Mouse (Mus musculus) forebrain, postnatal 0 days (tissue): Measurements from ENCODE around the gene Tmem135. TPM values are rescaled to one million over a fixed set of nuclear protein-coding genes. Genes with fewer than 3 reads are reported as not detected.

ENCODE experiments used
- ATAC-seq: fragments of 200-750 bp; cut with Nextera tagmentation; 2 replicates; pipeline ENCODE4 v1.8.0; 2017; ENCODE audit warnings: mild to moderate bottlenecking, moderate library complexity
- DNase-seq: peaks from one replicate; pipeline ENCODE4 v3.0.0-alpha.2; 2015
- H3K27ac ChIP-seq: fragments of 300-500 bp; sonication (generic); 2 replicates; pipeline ENCODE4 v1.5.1; 2014; ENCODE audit warnings: low read depth, mild to moderate bottlenecking, antibody characterized with exemption, low read length, moderate library complexity, mixed read lengths
- H3K27me3 ChIP-seq: fragments of 300-500 bp; sonication (generic); 2 replicates; pipeline ENCODE4 v1.6.1; 2014; ENCODE audit warnings: mild to moderate bottlenecking, low read length, mixed read lengths; ENCODE audit not compliant: insufficient read depth
- H3K36me3 ChIP-seq: fragments of 300-500 bp; sonication (generic); 2 replicates; pipeline ENCODE4 v1.6.1; 2014; ENCODE audit warnings: mild to moderate bottlenecking, moderate library complexity; ENCODE audit not compliant: insufficient read depth
- H3K4me1 ChIP-seq: fragments of 300-500 bp; sonication (generic); 2 replicates; pipeline ENCODE4 v1.6.1; 2014; ENCODE audit warnings: antibody characterized with exemption; ENCODE audit not compliant: insufficient read depth
- H3K4me2 ChIP-seq: fragments of 300-500 bp; sonication (generic); 2 replicates; pipeline ENCODE4 v1.6.1; 2014; ENCODE audit warnings: low read depth, mild to moderate bottlenecking, moderate library complexity
- H3K4me3 ChIP-seq: fragments of 300-500 bp; sonication (generic); 2 replicates; pipeline ENCODE4 v1.5.1; 2014; ENCODE audit warnings: low read depth, low read length, mixed read lengths
- H3K9ac ChIP-seq: fragments of 300-500 bp; sonication (generic); 2 replicates; pipeline ENCODE4 v1.6.1; 2014; ENCODE audit warnings: mild to moderate bottlenecking
- H3K9me3 ChIP-seq: fragments of 300-500 bp; sonication (generic); 2 replicates; pipeline ENCODE4 v1.6.1; 2016; ENCODE audit warnings: low read length
- CTCF ChIP-seq: sonication (generic); IDR thresholded peaks from 2 replicates; pipeline ENCODE4 v1.5.1; 2016; ENCODE audit warnings: antibody characterized with exemption, control low read depth, low read depth
- WGBS: fragments of 180-500 bp; shearing (Covaris S2); extraction: QIAGEN DNeasy Blood & Tissue Kit; methylation state at CpG from one replicate; pipeline ENCODE4 v1.1.7; 2014; 5-methylcytosine and 5-hydroxymethylcytosine counted together
- polyA plus RNA-seq: library from polyadenylated mRNA; unstranded; fragments of >200 nt; fragmentation: Nextera tagmentation; extraction: Ambion mirVana; gene quantifications from 2 replicates; pipeline ENCODE4 v1.2.1, GENCODE M21; 2015
- total RNA-seq: library from RNA; depleted of rRNA; stranded (reverse); fragments of >200 nt; gene quantifications from 2 replicates; pipeline ENCODE4 v1.2.3, GENCODE M21; 2014

Tmem135 gene
- total and polyA plus RNA-seq, 2 experiments from 2014 or later, result 23.2 to 27.9 TPM

DNA sequence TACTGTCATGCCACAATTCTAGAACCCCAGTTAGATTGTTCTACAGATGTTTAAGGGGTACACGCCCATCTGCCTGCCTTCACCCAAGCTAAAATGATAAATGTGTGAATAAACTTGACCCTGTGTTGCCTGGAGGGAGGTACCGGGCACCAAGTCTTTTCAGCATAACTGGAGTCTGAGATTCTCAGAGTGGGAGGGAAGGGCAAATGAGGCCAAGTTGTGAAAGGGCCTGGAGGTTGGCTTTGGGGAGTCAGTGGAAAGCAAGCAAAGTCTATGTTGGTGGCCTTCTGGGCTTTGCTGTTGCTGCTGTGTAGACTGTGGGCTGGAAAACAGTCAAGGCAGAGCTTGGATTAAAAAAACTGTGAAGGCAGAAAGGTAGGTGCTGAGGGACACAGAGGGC is 13.7 kb upstream of the Tmem135 start:
- WGBS, result 90% methylated on average over 2 of the region's 2 CpGs
- no peak overlapping the region for H3K27ac ChIP-seq
- H3K4me1 ChIP-seq, result no peaks in the 10 kb centered on the region
- H3K4me2 ChIP-seq, result no peak overlapping the region
- H3K36me3 ChIP-seq, result no peaks in the 10 kb centered on the region
- no peak for DNase-seq
- H3K4me3 ChIP-seq, result no peak overlapping the region
- ATAC-seq, result no peak
- TF ChIP-seq CTCF, result no peak
- no peaks in the 10 kb centered on the region for H3K9me3 ChIP-seq
- H3K27me3 ChIP-seq, result no peaks in the 10 kb centered on the region
- no peak overlapping the region for H3K9ac ChIP-seq

DNA sequence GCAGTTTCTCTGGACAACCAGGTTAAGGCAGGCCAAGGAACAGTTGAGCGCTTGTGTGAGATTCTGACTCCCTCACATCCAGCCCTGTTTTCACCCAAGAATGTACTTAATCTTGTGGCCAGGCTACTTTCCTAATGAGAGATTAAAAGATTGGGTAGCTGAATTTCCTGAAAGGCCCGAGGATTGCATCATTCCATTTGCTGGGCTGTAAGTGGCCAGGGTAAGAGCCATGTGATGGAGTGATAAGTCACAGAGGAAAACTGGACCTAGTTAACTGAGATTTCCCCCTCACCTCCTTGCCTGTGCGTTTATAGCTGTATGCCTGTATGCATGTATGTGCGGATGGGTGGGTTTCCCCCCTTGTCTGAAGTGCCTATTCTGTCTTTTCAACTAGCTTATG is 12.0 kb upstream of the Tmem135 start:
- Histone ChIP-seq H3K9me3 (no peaks in the 10 kb centered on the region), H3K27ac (no peak overlapping the region), H3K4me2 (no peak overlapping the region), H3K27me3 (no peaks in the 10 kb centered on the region), H3K4me3 (no peak overlapping the region), H3K9ac (no peak overlapping the region), H3K36me3 (no peaks in the 10 kb centered on the region), H3K4me1 (no peaks in the 10 kb centered on the region)
- no peak for TF ChIP-seq CTCF
- no peak for ATAC-seq
- DNase-seq, result no peak
- 76% methylated on average over 4 of the region's 4 CpGs for WGBS

DNA sequence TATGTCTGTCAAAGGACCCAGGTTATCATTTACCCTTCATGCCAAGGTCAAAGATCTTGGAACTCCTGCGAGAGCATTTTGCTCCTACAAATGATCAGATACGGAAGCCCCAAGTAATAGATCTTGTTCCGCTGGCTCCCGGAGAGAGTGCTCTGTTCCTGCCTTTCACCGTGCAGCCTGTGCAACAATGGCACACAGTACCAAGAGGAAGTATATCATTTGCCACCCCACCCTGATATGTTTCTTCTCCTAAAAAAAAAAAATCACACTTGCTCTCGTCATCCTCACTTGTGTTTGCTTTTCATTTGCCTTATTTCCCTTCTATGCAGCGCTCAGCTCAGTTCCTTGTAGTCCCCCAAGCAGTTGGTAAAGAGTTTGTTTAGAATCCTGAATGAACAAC is 8.1 kb upstream of the Tmem135 start:
- H3K4me1 ChIP-seq, result no peaks in the 10 kb centered on the region
- no peak overlapping the region for H3K9ac ChIP-seq
- H3K36me3 ChIP-seq, result no peaks in the 10 kb centered on the region
- no peak overlapping the region for H3K4me3 ChIP-seq
- ATAC-seq (no peak), DNase-seq (no peak)
- WGBS, result 88% methylated on average over 7 of the region's 7 CpGs
- no peak for TF ChIP-seq CTCF
- H3K27me3 ChIP-seq, result no peaks in the 10 kb centered on the region
- H3K27ac ChIP-seq, result no peak overlapping the region
- H3K4me2 ChIP-seq, result no peak overlapping the region
- no peaks in the 10 kb centered on the region for H3K9me3 ChIP-seq

DNA sequence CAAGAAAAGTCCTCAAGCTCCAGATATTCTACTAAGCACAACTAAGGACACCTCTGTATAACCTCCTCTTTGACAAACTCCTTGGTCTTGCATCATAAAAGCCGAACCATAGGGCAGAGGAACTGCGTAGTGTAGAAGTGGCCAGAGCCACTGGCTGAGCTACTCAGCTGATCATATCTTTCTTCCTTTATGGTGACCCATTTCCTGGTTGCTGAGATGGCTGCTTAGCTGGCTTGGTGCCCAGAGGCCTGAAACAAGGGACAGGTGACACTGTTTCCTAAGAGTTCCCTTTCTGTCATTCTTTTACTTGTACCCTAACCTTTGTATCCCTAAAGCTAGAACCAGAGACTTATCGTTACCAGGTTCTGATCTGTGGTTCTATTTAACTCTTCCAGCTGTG is 7.3 kb upstream of the Tmem135 start:
- WGBS, result 95% methylated on average over 3 of the region's 3 CpGs
- ATAC-seq (no peak), DNase-seq (no peak)
- H3K9ac ChIP-seq, result no peak overlapping the region
- no peaks in the 10 kb centered on the region for H3K36me3 ChIP-seq
- no peak overlapping the region for H3K4me2 ChIP-seq
- no peaks in the 10 kb centered on the region for H3K27me3 ChIP-seq
- H3K4me3 ChIP-seq, result no peak overlapping the region
- no peak for TF ChIP-seq CTCF
- no peaks in the 10 kb centered on the region for H3K9me3 ChIP-seq
- H3K4me1 ChIP-seq, result no peaks in the 10 kb centered on the region
- no peak overlapping the region for H3K27ac ChIP-seq

DNA sequence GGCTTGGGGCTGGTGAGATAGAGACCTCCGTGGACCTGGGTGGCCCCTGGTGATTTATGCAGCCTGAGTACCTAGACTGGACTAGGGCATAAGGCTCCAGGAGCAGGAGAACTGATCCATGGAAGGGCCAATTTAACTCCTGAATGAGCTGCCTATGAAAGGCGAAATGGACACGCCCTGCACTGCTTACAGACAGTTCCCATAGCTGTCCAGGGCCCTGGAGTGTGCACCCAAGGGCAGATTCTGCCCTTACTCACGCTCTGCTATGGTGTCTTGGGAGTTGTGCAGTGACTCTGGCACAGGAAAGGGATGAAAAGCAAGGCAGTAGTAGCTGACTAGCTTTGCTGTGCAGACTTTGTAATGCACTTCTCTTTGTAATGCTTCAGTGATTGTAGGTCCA is 6.3 kb upstream of the Tmem135 start:
- DNase-seq (no peak), ATAC-seq (no peak)
- Histone ChIP-seq H3K4me2 (no peak overlapping the region), H3K4me1 (no peaks in the 10 kb centered on the region), H3K9ac (no peak overlapping the region), H3K36me3 (no peaks in the 10 kb centered on the region), H3K27me3 (no peaks in the 10 kb centered on the region), H3K27ac (no peak overlapping the region), H3K9me3 (no peaks in the 10 kb centered on the region), H3K4me3 (no peak overlapping the region)
- no peak for TF ChIP-seq CTCF
- 84% methylated on average over 4 of the region's 4 CpGs for WGBS

DNA sequence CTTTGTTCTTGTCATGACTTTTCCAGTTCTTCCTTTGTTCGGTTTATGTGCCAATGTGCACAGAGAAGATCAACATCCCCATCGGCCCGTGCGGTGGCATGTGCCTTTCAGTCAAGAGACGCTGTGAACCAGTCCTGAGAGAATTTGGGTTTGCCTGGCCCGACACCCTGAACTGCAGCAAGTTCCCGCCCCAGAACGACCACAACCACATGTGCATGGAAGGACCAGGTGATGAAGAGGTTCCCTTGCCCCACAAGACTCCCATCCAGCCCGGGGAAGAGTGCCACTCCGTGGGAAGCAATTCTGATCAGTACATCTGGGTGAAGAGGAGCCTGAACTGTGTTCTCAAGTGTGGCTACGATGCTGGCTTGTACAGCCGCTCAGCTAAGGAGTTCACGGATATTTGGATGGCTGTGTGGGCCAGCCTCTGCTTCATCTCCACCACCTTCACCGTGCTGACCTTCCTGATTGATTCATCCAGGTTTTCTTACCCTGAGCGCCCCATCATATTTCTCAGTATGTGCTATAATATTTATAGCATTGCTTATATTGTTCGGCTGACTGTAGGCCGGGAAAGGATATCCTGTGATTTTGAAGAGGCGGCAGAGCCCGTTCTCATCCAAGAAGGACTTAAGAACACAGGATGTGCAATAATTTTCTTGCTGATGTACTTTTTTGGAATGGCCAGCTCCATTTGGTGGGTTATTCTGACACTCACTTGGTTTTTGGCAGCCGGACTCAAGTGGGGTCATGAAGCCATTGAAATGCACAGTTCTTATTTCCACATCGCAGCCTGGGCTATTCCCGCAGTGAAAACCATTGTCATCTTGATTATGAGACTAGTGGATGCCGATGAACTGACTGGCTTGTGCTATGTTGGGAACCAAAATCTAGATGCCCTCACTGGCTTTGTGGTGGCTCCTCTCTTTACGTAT is 3.3 kb upstream of the Tmem135 start:
- Histone ChIP-seq H3K4me3 (no peak overlapping the region), H3K27me3 (no peaks in the 10 kb centered on the region; the same call in 1 of the 2 replicates), H3K36me3 (no peaks in the 10 kb centered on the region), H3K9me3 (no peaks in the 10 kb centered on the region), H3K4me2 (no peak overlapping the region), H3K9ac (no peak overlapping the region), H3K27ac (no peak overlapping the region), H3K4me1 (no peaks in the 10 kb centered on the region)
- no peak for TF ChIP-seq CTCF
- ATAC-seq (no peak), DNase-seq (no peak)
- WGBS, result 94% methylated on average over 24 of the region's 24 CpGs

DNA sequence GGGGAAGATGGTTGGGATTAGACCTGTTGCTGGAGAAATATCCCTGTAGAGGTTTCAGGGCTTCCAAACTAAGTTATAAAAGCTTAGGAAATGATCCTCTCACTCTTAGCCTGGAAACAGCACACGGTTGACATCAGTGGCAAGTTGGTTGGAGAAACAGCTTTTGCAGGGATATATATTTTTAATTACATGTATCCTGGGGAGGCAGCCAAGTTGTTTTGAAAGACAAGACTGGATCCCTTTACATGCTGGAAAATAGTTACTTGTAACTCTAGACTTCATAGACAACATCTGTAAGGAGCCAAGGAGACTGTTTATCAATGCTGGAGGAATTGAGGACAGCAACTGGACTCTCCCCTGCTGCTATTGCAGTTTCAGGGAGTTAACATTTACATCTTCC is 2.0 kb upstream of the Tmem135 start:
- no peaks in the 10 kb centered on the region for H3K9me3 ChIP-seq
- H3K27ac ChIP-seq, result no peak overlapping the region
- DNase-seq (no peak), ATAC-seq (no peak)
- H3K36me3 ChIP-seq, result no peaks in the 10 kb centered on the region
- no peak overlapping the region for H3K4me3 ChIP-seq
- H3K9ac ChIP-seq, result no peak overlapping the region
- H3K4me2 ChIP-seq, result no peak overlapping the region; the same call in 1 of the 2 replicates
- 36% methylated on average over 1 of the region's 1 CpGs for WGBS
- TF ChIP-seq CTCF, result no peak
- H3K27me3 ChIP-seq, result no peaks in the 10 kb centered on the region; the same call in 1 of the 2 replicates
- H3K4me1 ChIP-seq, result no peaks in the 10 kb centered on the region
